In genomic region chr5:103579680-103580420, GRCm38 (mm10) we compare ENCODE assay signal across 11 mouse cellular contexts. TPM values are rescaled to one million over a fixed set of nuclear protein-coding genes. Genes with fewer than 3 reads are reported as not detected.
DNase-seq lines count a peak whose midpoint lies in the region; ATAC-seq lines count a peak whose summit lies in the region.
"Had no signal": no experiment of that assay in that cellular context is flagged by ENCODE, and none has a peak within 500 bp of the region (broad histone marks: within the 10 kb centered on the region; RNA-seq: fewer than 3 reads in every experiment).

No protein-coding gene starts in this region.

- ATAC-seq in forebrain, embryonic 15.5 days (replicated peaks): peak; percentile 68; the same call in 1 of the 2 replicates
- ATAC-seq in forebrain, embryonic 12.5 days (ENCODE audit: low FRiP score): no peak
- ATAC-seq in liver, embryonic 13.5 days (ENCODE audit: low read depth): 0 out of 2 replicates have a peak, but pooled peaks have one; percentile 50
- no peak for ATAC-seq in midbrain, embryonic 16.5 days
- ATAC-seq in midbrain, embryonic 13.5 days: no peak
- no peak for ATAC-seq in hindbrain, embryonic 13.5 days (ENCODE audit: low FRiP score)

- no peak overlapping the region for H3K4me3 ChIP-seq in forebrain, embryonic 15.5 days
- no peak overlapping the region for H3K4me3 ChIP-seq in forebrain, embryonic 12.5 days (replicated peaks)
- H3K4me3 ChIP-seq in liver, embryonic 13.5 days (replicated peaks): no peak overlapping the region
- no peak overlapping the region for H3K4me3 ChIP-seq in midbrain, embryonic 16.5 days (ENCODE audit: low read depth, low read length)
- no peak overlapping the region for H3K4me3 ChIP-seq in midbrain, embryonic 13.5 days (replicated peaks)
- H3K4me3 ChIP-seq in hindbrain, embryonic 13.5 days: no peak overlapping the region
- H3K4me3 ChIP-seq: heart, embryonic 13.5 days had no signal

- no peak overlapping the region for H3K4me2 ChIP-seq in forebrain, embryonic 15.5 days (replicated peaks)
- no peak overlapping the region for H3K4me2 ChIP-seq in forebrain, embryonic 12.5 days
- no peak overlapping the region for H3K4me2 ChIP-seq in liver, embryonic 13.5 days
- H3K4me2 ChIP-seq in midbrain, embryonic 16.5 days (ENCODE audit: low read length): no peak overlapping the region
- no peak overlapping the region for H3K4me2 ChIP-seq in midbrain, embryonic 13.5 days (replicated peaks)
- H3K4me2 ChIP-seq in hindbrain, embryonic 13.5 days: no peak overlapping the region
- H3K4me2 ChIP-seq: heart, embryonic 13.5 days had no signal

- no peaks in the 10 kb centered on the region for H3K27me3 ChIP-seq in forebrain, embryonic 15.5 days
- H3K27me3 ChIP-seq in forebrain, embryonic 12.5 days: no peaks in the 10 kb centered on the region
- H3K27me3 ChIP-seq in liver, embryonic 13.5 days: no peaks in the 10 kb centered on the region
- H3K27me3 ChIP-seq in midbrain, embryonic 16.5 days (ENCODE audit: control insufficient read depth, insufficient read depth, low read depth, low read length): no peaks in the 10 kb centered on the region
- H3K27me3 ChIP-seq in midbrain, embryonic 13.5 days: no peaks in the 10 kb centered on the region
- no peaks in the 10 kb centered on the region for H3K27me3 ChIP-seq in hindbrain, embryonic 13.5 days
- H3K27me3 ChIP-seq: heart, embryonic 13.5 days had no signal

- 67% methylated on average over 11 of the region's 11 CpGs for WGBS in forebrain, embryonic 15.5 days
- 85% methylated on average over 11 of the region's 11 CpGs for WGBS in forebrain, embryonic 12.5 days
- 59% methylated on average over 11 of the region's 11 CpGs for WGBS in liver, embryonic 13.5 days (ENCODE audit: insufficient replicate concordance)
- WGBS in midbrain, embryonic 16.5 days: 82% methylated on average over 11 of the region's 11 CpGs
- WGBS in midbrain, embryonic 13.5 days: 84% methylated on average over 11 of the region's 11 CpGs
- WGBS in hindbrain, embryonic 13.5 days: 80% methylated on average over 11 of the region's 11 CpGs

- H3K36me3 ChIP-seq in forebrain, embryonic 15.5 days: no peaks in the 10 kb centered on the region
- peaks cover 24% of the 10 kb centered on the region for H3K36me3 ChIP-seq in forebrain, embryonic 12.5 days (replicated peaks)
- no peaks in the 10 kb centered on the region for H3K36me3 ChIP-seq in liver, embryonic 13.5 days
- no peaks in the 10 kb centered on the region for H3K36me3 ChIP-seq in midbrain, embryonic 16.5 days (ENCODE audit: control insufficient read depth, insufficient read depth, low read length)
- H3K36me3 ChIP-seq in midbrain, embryonic 13.5 days: peaks cover 7% of the 10 kb centered on the region; the same call in 1 of the 2 replicates
- H3K36me3 ChIP-seq in hindbrain, embryonic 13.5 days: peaks cover 21% of the 10 kb centered on the region

- no peak overlapping the region for H3K27ac ChIP-seq in forebrain, embryonic 15.5 days (replicated peaks)
- H3K27ac ChIP-seq in forebrain, embryonic 12.5 days: no peak overlapping the region
- H3K27ac ChIP-seq in liver, embryonic 13.5 days: no peak overlapping the region
- H3K27ac ChIP-seq in midbrain, embryonic 16.5 days (ENCODE audit: low read length): no peak overlapping the region
- no peak overlapping the region for H3K27ac ChIP-seq in midbrain, embryonic 13.5 days
- no peak overlapping the region for H3K27ac ChIP-seq in hindbrain, embryonic 13.5 days
- H3K27ac ChIP-seq: heart, embryonic 13.5 days had no signal

- DNase-seq in 3134 (ENCODE audit: extremely low read depth, insufficient read length, low spot score) (peak; percentile 10), NIH3T3 (ENCODE audit: low read depth) (peak; percentile 36)
- DNase-seq in liver, embryonic 13.5 days: no peak
- DNase-seq: spleen, adult 18-20 months had no signal

- no peak overlapping the region for H3K9ac ChIP-seq in forebrain, embryonic 15.5 days (replicated peaks)
- no peak overlapping the region for H3K9ac ChIP-seq in forebrain, embryonic 12.5 days
- H3K9ac ChIP-seq in liver, embryonic 13.5 days: no peak overlapping the region
- H3K9ac ChIP-seq in midbrain, embryonic 16.5 days (ENCODE audit: low read depth, low read length): no peak overlapping the region
- no peak overlapping the region for H3K9ac ChIP-seq in midbrain, embryonic 13.5 days (replicated peaks)
- H3K9ac ChIP-seq in hindbrain, embryonic 13.5 days: no peak overlapping the region
- H3K9ac ChIP-seq: heart, embryonic 13.5 days had no signal

- H3K9me3 ChIP-seq in forebrain, embryonic 15.5 days: no peaks in the 10 kb centered on the region
- no peaks in the 10 kb centered on the region for H3K9me3 ChIP-seq in forebrain, embryonic 12.5 days
- no peaks in the 10 kb centered on the region for H3K9me3 ChIP-seq in liver, embryonic 13.5 days (replicated peaks)
- H3K9me3 ChIP-seq in midbrain, embryonic 16.5 days (replicated peaks; ENCODE audit: control insufficient read depth, low read length, poor library complexity, severe bottlenecking): no peaks in the 10 kb centered on the region
- no peaks in the 10 kb centered on the region for H3K9me3 ChIP-seq in midbrain, embryonic 13.5 days
- H3K9me3 ChIP-seq in hindbrain, embryonic 13.5 days: no peaks in the 10 kb centered on the region
- H3K9me3 ChIP-seq: heart, embryonic 13.5 days had no signal

- no peaks in the 10 kb centered on the region for H3K4me1 ChIP-seq in forebrain, embryonic 15.5 days
- no peaks in the 10 kb centered on the region for H3K4me1 ChIP-seq in forebrain, embryonic 12.5 days
- no peaks in the 10 kb centered on the region for H3K4me1 ChIP-seq in liver, embryonic 13.5 days (replicated peaks)
- H3K4me1 ChIP-seq in midbrain, embryonic 16.5 days (ENCODE audit: control insufficient read depth, insufficient read depth, low read length): no peaks in the 10 kb centered on the region
- no peaks in the 10 kb centered on the region for H3K4me1 ChIP-seq in midbrain, embryonic 13.5 days (replicated peaks)
- H3K4me1 ChIP-seq in hindbrain, embryonic 13.5 days (replicated peaks): no peaks in the 10 kb centered on the region
- H3K4me1 ChIP-seq: heart, embryonic 13.5 days had no signal

RNA-seq across cellular contexts. Expression of gene Slc10a6, which starts 49.4 kb away (rescaled TPM):
- polyA plus RNA-seq in forebrain, embryonic 15.5 days (2015; fragmentation: Nextera tagmentation; extraction: Ambion mirVana): 0.17 TPM in 1 of 2 replicates, not detected in the other
- polyA plus RNA-seq in forebrain, embryonic 12.5 days (2016; fragmentation: Nextera tagmentation; extraction: Ambion mirVana): 0.09 TPM in 1 of 2 replicates, not detected in the other
- 0.05 TPM in 1 of 2 replicates, not detected in the other for polyA plus RNA-seq in liver, embryonic 13.5 days (2015; fragmentation: Nextera tagmentation; extraction: Ambion mirVana)
- polyA plus RNA-seq in midbrain, embryonic 16.5 days (2015; fragmentation: Nextera tagmentation; extraction: Ambion mirVana): 0.16 and 0.39 TPM in 2 replicates
- polyA plus RNA-seq in midbrain, embryonic 13.5 days (2015; fragmentation: Nextera tagmentation; extraction: Ambion mirVana): 0.09 TPM in 1 of 2 replicates, not detected in the other
- 0.30 and 0.43 TPM in 2 replicates for polyA plus RNA-seq in hindbrain, embryonic 13.5 days (2015; fragmentation: Nextera tagmentation; extraction: Ambion mirVana)
- polyA plus RNA-seq: neural tube, embryonic 11.5 days had no signal

Comparison
In these comparisons a context has a peak if more than half of its experiments do, and no peak if none do; other contexts are left out.
1. ATAC-seq: peak in forebrain, embryonic 15.5 days (single experiment) and liver, embryonic 13.5 days (single experiment); none in forebrain, embryonic 12.5 days (single experiment), midbrain, embryonic 16.5 days (single experiment), midbrain, embryonic 13.5 days (single experiment) and hindbrain, embryonic 13.5 days (single experiment).